Mouse (Mus musculus) cortical plate, adult 2 months (tissue): ENCODE measurements around the gene Sgsh.

Experiments
- CTCF ChIP-seq: fragments of 200-500 bp; IDR thresholded peaks from 2 replicates; pipeline ENCODE4 v1.5.1; 2011; ENCODE audit warnings: mild to moderate bottlenecking, control low read depth, low read length; ENCODE audit not compliant: insufficient read depth; ENCODE audit errors: extremely low read depth
- POLR2A ChIP-seq: fragments of 200-500 bp; IDR thresholded peaks from 2 replicates; pipeline ENCODE4 v1.6.1; 2011; ENCODE audit warnings: mild to moderate bottlenecking, low read length, control low read depth; ENCODE audit not compliant: insufficient read depth; ENCODE audit errors: extremely low read depth

DNA sequence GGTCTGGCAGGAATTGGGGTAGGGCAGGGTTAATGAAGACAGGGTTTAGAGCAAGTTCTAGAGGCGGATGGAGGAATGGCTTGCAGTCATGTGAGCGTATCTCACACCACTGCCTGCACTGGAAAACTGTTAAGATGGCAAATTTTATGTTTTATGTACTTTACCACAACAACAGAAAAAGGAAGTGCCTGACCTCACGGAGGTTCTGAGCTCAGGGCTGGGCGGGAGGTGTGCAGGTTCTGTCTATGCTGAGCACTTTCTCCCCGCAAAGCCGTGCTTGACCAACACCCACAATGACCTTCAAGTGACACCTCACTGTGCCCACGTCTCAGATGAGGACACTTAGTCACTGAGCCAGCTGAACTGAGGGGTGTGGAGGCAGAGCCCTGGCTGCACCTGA lies 3.2 kb downstream of the Sgsh start:
- TF ChIP-seq CTCF (no peak), POLR2A (no peak)
